Mouse (Mus musculus) central nervous system, embryonic 11.5 days (tissue): ENCODE results near the gene Egfr. TPM values are rescaled to one million over a fixed set of nuclear protein-coding genes. Genes with fewer than 3 reads are reported as not detected.

Source experiments
- polyA plus RNA-seq: library from polyadenylated mRNA; depleted of rRNA; stranded (reverse); fragments of >200 nt; gene quantifications from 2 replicates; pipeline ENCODE4 v1.2.3, GENCODE M21; 2012; rRNA removed

Gene Egfr
- 2.8 and 4.7 TPM in 2 replicates for polyA plus RNA-seq

GRCm38 (mm10) chr11:16752007-16752348 is at the start of gene Egfr:
TSS of gene Egfr (plus strand) at chr11:16752203.

DNA sequence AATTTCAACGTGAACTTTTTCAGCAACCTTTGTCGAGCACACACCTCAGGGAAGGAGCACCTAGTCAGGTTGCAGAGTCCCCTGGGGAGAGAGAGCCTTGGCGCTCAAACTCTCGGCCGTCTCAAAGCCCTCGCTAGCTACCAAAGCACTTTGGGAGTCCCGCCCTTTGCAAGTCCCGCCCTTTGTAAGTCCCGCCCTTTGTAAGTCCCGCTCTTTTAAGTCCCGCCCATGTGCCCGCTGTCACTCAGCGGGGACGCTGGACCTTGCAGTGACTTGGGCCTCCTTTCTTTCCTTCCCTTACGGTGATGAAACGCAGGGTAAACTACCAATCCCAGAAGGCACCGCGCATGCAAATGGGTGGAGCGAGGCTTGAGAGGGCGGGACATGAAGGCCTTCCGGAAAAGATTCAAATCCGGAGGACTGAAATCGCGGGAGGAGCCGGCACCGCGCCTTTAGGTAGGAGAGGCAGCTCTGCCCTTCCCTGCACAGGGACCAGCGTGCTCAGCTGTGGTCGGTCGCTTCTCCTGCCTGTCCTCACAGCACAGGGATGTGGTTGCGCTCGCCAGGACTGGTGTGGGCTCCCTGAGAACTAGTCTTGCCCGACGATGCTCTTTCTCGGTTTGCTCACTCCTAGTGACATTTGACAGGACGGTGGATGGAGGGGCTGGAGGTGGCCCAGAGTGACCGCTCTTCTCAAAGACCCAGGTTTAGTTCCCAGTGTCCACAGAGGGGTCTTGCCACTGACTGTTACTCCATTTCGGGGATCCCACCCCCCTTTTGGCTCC is 199.2 kb downstream of the Egfr start, which contains the start of gene Fbxo48:
Gene Fbxo48, plus strand, starts transcription at position 400 of the 785 bp plus-strand sequence.

Other genes with a start within 250 kb of the Egfr start
- gene Sec61g, start 243.7 kb upstream of the Egfr start, polyA plus RNA-seq = 23.4 and 57.9 TPM in 2 replicates
- gene Fbxo48, start 199.2 kb downstream of the Egfr start, polyA plus RNA-seq = 4.9 and 5.8 TPM in 2 replicates